Mouse (Mus musculus) midbrain, embryonic 11.5 days (tissue): ENCODE data around the gene Mrps18b. TPM values are rescaled to one million over a fixed set of nuclear protein-coding genes. Genes with fewer than 3 reads are reported as not detected.
A peak's percentile ranks its signal among the peaks of the same experiment; 100 is the strongest.

Source experiments
- ATAC-seq: fragments of 200-750 bp; cut with Nextera tagmentation; 2 replicates; pipeline ENCODE4 v1.8.0; 2017; ENCODE audit warnings: moderate TSS enrichment, moderate library complexity; ENCODE audit not compliant: low FRiP score
- DNase-seq: peaks from one replicate; pipeline ENCODE4 v3.0.0; 2015; ENCODE audit warnings: low spot score; ENCODE audit errors: missing footprints
- H3K27ac ChIP-seq: fragments of 300-500 bp; sonication (generic); 2 replicates; pipeline ENCODE4 v1.5.1; 2014; ENCODE audit warnings: low read depth, low read length
- H3K27me3 ChIP-seq: fragments of 300-500 bp; sonication (generic); 2 replicates; pipeline ENCODE4 v1.6.1; 2014; ENCODE audit warnings: mild to moderate bottlenecking, low read length, moderate library complexity, mixed read lengths; ENCODE audit not compliant: control insufficient read depth, insufficient read depth
- H3K36me3 ChIP-seq: fragments of 300-500 bp; sonication (generic); 2 replicates; pipeline ENCODE4 v1.6.1; 2014; ENCODE audit warnings: mild to moderate bottlenecking, low read length, moderate library complexity, mixed read lengths; ENCODE audit not compliant: control insufficient read depth, insufficient read depth
- H3K4me1 ChIP-seq: fragments of 300-500 bp; sonication (generic); 2 replicates; pipeline ENCODE4 v1.6.1; 2014; ENCODE audit warnings: low read length; ENCODE audit not compliant: control insufficient read depth, insufficient read depth
- H3K4me2 ChIP-seq: fragments of 300-500 bp; sonication (generic); 2 replicates; pipeline ENCODE4 v1.6.1; 2014; ENCODE audit warnings: mild to moderate bottlenecking, moderate library complexity
- H3K4me3 ChIP-seq: fragments of 300-500 bp; sonication (generic); 2 replicates; pipeline ENCODE4 v1.5.1; 2014; ENCODE audit warnings: low read depth, low read length
- H3K9ac ChIP-seq: fragments of 300-500 bp; sonication (generic); 2 replicates; pipeline ENCODE4 v1.6.1; 2014; ENCODE audit warnings: low read length
- H3K9me3 ChIP-seq: fragments of 300-500 bp; sonication (generic); 2 replicates; pipeline ENCODE4 v1.6.1; 2016; ENCODE audit warnings: low read length; ENCODE audit not compliant: control insufficient read depth
- WGBS: fragments of 180-500 bp; shearing (Covaris S2); extraction: QIAGEN DNeasy Blood & Tissue Kit; methylation state at CpG from one replicate; pipeline ENCODE4 v1.1.7; 2014; 5-methylcytosine and 5-hydroxymethylcytosine counted together
- polyA plus RNA-seq: library from polyadenylated mRNA; unstranded; fragments of >200 nt; fragmentation: Nextera tagmentation; extraction: Ambion mirVana; gene quantifications from 2 replicates; pipeline ENCODE4 v1.2.1, GENCODE M21; 2014

The Mrps18b gene
- polyA plus RNA-seq, 1 experiment from 2014 or later = 57.1 TPM

- H3K9ac ChIP-seq = peak within 1 kb of the TSS; percentile 83
- no peaks in the 10 kb centered on the region for H3K9me3 ChIP-seq
- peak within 1 kb of the TSS; percentile 73 for H3K4me3 ChIP-seq
- under 1% methylated on average over 80 of the region's 86 CpGs for WGBS
- ATAC-seq (peak; percentile 95), DNase-seq (peak; percentile 100)
- peaks cover 7% of the 10 kb centered on the region for H3K4me1 ChIP-seq
- H3K4me2 ChIP-seq = peak within 1 kb of the TSS; percentile 100
- H3K27me3 ChIP-seq = no peaks in the 10 kb centered on the region
- H3K27ac ChIP-seq = peak within 1 kb of the TSS; percentile 86
- H3K36me3 ChIP-seq = peaks cover 12% of the 10 kb centered on the region
These were observed 19.2 kb downstream of the Mrps18b start, which contains the start of gene 2310061I04Rik for GRCm38 (mm10) chr17:35896781-35897643. TSS of gene 2310061I04Rik (minus strand) at chr17:35897431.

GRCm38 (mm10) chr17:35887725-35888124 lies 28.5 kb downstream of the Mrps18b start:
- WGBS = 88% methylated on average over 13 of the region's 17 CpGs
- Histone ChIP-seq H3K4me2 (no peak overlapping the region), H3K9me3 (no peaks in the 10 kb centered on the region), H3K4me1 (no peaks in the 10 kb centered on the region), H3K4me3 (no peak overlapping the region), H3K27ac (no peak overlapping the region), H3K36me3 (peaks cover 35% of the 10 kb centered on the region), H3K9ac (no peak overlapping the region), H3K27me3 (no peaks in the 10 kb centered on the region)
- DNase-seq (no peak), ATAC-seq (no peak)

GRCm38 (mm10) chr17:35883777-35884176 lies 32.4 kb downstream of the Mrps18b start:
- WGBS = 95% methylated on average over 14 of the region's 14 CpGs
- peaks cover 26% of the 10 kb centered on the region for H3K36me3 ChIP-seq
- no peak overlapping the region for H3K27ac ChIP-seq
- H3K4me2 ChIP-seq = no peak overlapping the region
- H3K9ac ChIP-seq = no peak overlapping the region
- ATAC-seq (no peak), DNase-seq (no peak)
- peaks cover 8% of the 10 kb centered on the region for H3K4me1 ChIP-seq
- H3K27me3 ChIP-seq = no peaks in the 10 kb centered on the region
- no peak overlapping the region for H3K4me3 ChIP-seq
- no peaks in the 10 kb centered on the region for H3K9me3 ChIP-seq

GRCm38 (mm10) chr17:35882924-35883323 lies 33.3 kb downstream of the Mrps18b start:
- Histone ChIP-seq H3K27me3 (no peaks in the 10 kb centered on the region), H3K4me1 (peaks cover 8% of the 10 kb centered on the region), H3K27ac (no peak overlapping the region), H3K4me2 (no peak overlapping the region), H3K9me3 (no peaks in the 10 kb centered on the region), H3K9ac (no peak overlapping the region), H3K36me3 (peaks cover 21% of the 10 kb centered on the region), H3K4me3 (no peak overlapping the region)
- WGBS = 92% methylated on average over 17 of the region's 17 CpGs
- DNase-seq (no peak), ATAC-seq (no peak)

- peak within 1 kb of the TSS; percentile 95 for H3K4me3 ChIP-seq
- no peaks in the 10 kb centered on the region for H3K27me3 ChIP-seq
- no peaks in the 10 kb centered on the region for H3K9me3 ChIP-seq
- H3K36me3 ChIP-seq = peaks cover 10% of the 10 kb centered on the region
- ATAC-seq (peak; percentile 93), DNase-seq (peak; percentile 100)
- H3K4me2 ChIP-seq = peak within 1 kb of the TSS; percentile 79
- H3K27ac ChIP-seq = 0 out of 2 replicates have a peak within 1 kb of the TSS, but pooled peaks have one; percentile 44
- WGBS = 6% methylated on average over 66 of the region's 66 CpGs
- H3K9ac ChIP-seq = peak within 1 kb of the TSS; percentile 85
- peaks cover 8% of the 10 kb centered on the region for H3K4me1 ChIP-seq
These were observed 36.7 kb downstream of the Mrps18b start, which contains the start of gene Dhx16 for GRCm38 (mm10) chr17:35879245-35880057. TSS of gene Dhx16 (plus strand) at chr17:35879819.

- Histone ChIP-seq H3K9ac (no peak overlapping the region), H3K27me3 (no peaks in the 10 kb centered on the region), H3K4me1 (peaks cover 11% of the 10 kb centered on the region), H3K9me3 (peaks cover 5% of the 10 kb centered on the region), H3K4me3 (no peak overlapping the region), H3K27ac (no peak overlapping the region), H3K4me2 (no peak overlapping the region), H3K36me3 (peaks cover 20% of the 10 kb centered on the region)
- no peak for ATAC-seq
- DNase-seq = no peak
- 95% methylated on average over 6 of the region's 6 CpGs for WGBS
These were observed 41.5 kb downstream of the Mrps18b start for GRCm38 (mm10) chr17:35874721-35875120.

GRCm38 (mm10) chr17:35873774-35874519 lies 42.2 kb downstream of the Mrps18b start:
- Histone ChIP-seq H3K27ac (no peak overlapping the region), H3K27me3 (no peaks in the 10 kb centered on the region), H3K4me2 (no peak overlapping the region), H3K36me3 (peaks cover 20% of the 10 kb centered on the region), H3K4me1 (peaks cover 17% of the 10 kb centered on the region), H3K4me3 (0 out of 2 replicates have a peak overlapping the region, but pooled peaks have one; percentile 1), H3K9me3 (peaks cover 5% of the 10 kb centered on the region), H3K9ac (no peak overlapping the region)
- ATAC-seq (peak; percentile 49), DNase-seq (peak; percentile 99)
- WGBS = 28% methylated on average over 21 of the region's 21 CpGs

GRCm38 (mm10) chr17:35870884-35871696 lies 45.1 kb downstream of the Mrps18b start:
- Histone ChIP-seq H3K9ac (no peak overlapping the region; the same call in 1 of the 2 replicates), H3K27me3 (no peaks in the 10 kb centered on the region), H3K4me3 (peak overlapping the region; percentile 61; the same call in 1 of the 2 replicates), H3K4me2 (peak overlapping the region; percentile 77), H3K36me3 (peaks cover 20% of the 10 kb centered on the region), H3K4me1 (peaks cover 37% of the 10 kb centered on the region), H3K9me3 (peaks cover 5% of the 10 kb centered on the region), H3K27ac (no peak overlapping the region)
- DNase-seq (peak; percentile 85), ATAC-seq (no peak)
- WGBS = 90% methylated on average over 8 of the region's 8 CpGs
